16 mouse cellular contexts compared by ENCODE assay signal in the genomic region with DNA sequence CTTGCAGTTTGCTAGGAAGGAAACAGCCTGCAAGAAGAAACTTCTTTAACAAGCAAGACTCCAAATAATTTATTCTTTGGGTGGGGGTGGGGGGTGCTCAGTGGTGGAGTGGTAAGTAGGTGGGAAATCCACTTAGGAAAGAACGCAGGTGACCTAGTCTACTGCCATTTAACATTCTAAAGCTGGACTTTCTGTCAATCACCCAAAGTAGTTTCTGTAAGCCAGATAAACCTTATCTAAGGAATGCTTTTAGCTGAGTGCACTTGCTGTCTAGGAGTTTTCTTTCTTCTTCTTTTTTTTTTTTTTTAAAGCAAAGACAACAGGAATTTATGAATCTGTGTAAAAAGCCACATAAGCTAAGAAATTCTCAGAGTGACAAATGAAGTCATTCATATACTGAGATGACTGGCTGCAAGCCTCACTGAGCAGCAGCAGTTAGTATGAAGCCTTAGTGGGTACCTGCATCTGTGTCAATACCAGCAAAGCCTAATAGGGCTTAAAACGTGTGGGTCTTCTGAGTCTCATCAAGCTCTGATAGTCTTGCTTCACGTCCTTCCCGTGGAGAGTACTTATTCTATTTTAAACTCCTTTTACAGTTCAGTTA.
"Had no signal": no experiment of that assay in that cellular context is flagged by ENCODE, and none has a peak within 500 bp of the region (broad histone marks: within the 10 kb centered on the region; RNA-seq: fewer than 3 reads in every experiment).

No protein-coding gene starts in this region.

- H3K36me3 ChIP-seq: limb, embryonic 12.5 days; limb, embryonic 15.5 days had no signal

- H3K9ac ChIP-seq: limb, embryonic 12.5 days; limb, embryonic 15.5 days; liver, embryonic 14.5 days; liver, postnatal 0 days had no signal

- DNase-seq: kidney, adult 18-20 months; kidney, adult 9 months; kidney, postnatal 14 days; kidney, postnatal 4 days; left cerebral cortex, postnatal 4 days; liver, postnatal 0 days; lung, postnatal 36 days; midbrain, embryonic 14.5 days; thymus, adult 18-20 months; thymus, postnatal 4 days had no signal

- ATAC-seq: intestine, embryonic 16.5 days; liver, postnatal 0 days had no signal

- H3K27ac ChIP-seq: limb, embryonic 12.5 days; limb, embryonic 15.5 days; liver, embryonic 14.5 days had no signal

- H3K4me1 ChIP-seq: limb, embryonic 12.5 days; limb, embryonic 15.5 days had no signal

- H3K9me3 ChIP-seq: limb, embryonic 12.5 days; limb, embryonic 15.5 days had no signal

- H3K27me3 ChIP-seq: limb, embryonic 12.5 days; limb, embryonic 15.5 days had no signal

- H3K4me3 ChIP-seq: limb, embryonic 12.5 days; limb, embryonic 15.5 days had no signal

- H3K4me2 ChIP-seq: limb, embryonic 12.5 days; limb, embryonic 15.5 days; liver, embryonic 11.5 days; midbrain, embryonic 11.5 days had no signal
